Mouse (Mus musculus): ENCODE results near the gene Gm609. TPM values are rescaled to one million over a fixed set of nuclear protein-coding genes. Genes with fewer than 3 reads are reported as not detected.

Gm609 gene
- total RNA-seq (2023) = not detected

DNA sequence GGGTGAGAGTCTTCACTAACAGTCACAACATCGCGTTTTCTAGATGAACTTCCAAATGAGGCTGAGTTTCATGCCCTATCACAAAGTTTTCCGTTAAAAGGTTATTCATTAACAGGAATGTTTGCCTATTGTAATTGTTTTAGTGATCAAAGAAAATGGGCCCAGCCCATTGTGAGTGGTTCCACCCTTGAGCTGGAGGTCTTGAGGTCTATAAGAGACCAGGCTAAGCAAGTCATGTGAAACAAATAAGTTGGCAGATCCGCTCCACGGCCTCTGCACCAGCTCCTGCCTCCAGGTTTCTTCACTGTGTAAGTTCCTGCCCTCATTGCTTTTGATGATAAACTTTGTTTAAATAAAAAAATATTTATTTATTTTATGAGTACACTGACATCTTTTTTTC, at the start of gene Gm609:
Gm609 (minus strand) TSS at position 43 of the 400 bp plus-strand sequence.

DNA sequence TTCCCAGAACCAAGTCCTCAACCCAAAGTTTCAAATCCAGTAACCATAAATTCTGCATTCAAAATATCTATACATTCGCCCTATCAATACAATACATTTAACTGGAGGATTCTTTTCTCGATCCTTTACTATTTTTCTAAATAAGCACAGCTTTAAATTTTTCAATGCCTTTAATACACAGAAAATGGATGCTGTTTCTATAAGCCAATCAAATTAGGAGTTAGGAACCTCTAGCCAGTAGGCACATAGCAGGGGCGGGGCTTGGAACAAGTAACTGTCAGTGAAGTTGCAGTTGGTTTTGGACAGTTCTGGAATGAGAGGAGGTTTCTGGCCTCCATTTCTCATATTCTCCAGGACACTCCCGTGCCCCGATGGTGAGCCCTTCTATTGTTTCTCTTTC, 42.2 kb upstream of the Gm609 start, which contains the start of gene Slc9c1:
Slc9c1 (plus strand) TSS at position 301 of the 400 bp plus-strand sequence.

GRCm38 (mm10) chr16:45531950-45532349, 39.2 kb upstream of the Gm609 start, which contains the start of gene Gm17783:
Gm17783 (minus strand) TSS chr16:45532050.

GRCm38 (mm10) chr16:45408425-45409063, 84.2 kb downstream of the Gm609 start, which contains the start of gene Cd200:
Cd200 (minus strand) TSS chr16:45409053.

Other genes with a start within 250 kb of the Gm609 start
- gene Cd200, start 83.9 kb downstream of the Gm609 start, total RNA-seq (2023) = under 1 TPM; 0.15 to 0.57 TPM
- gene Gm17783, start 39.1 kb upstream of the Gm609 start, total RNA-seq (2023) = not detected
- gene Slc9c1, start 42.3 kb upstream of the Gm609 start, total RNA-seq (2023) = not detected
- gene Gcsam, start 117.4 kb upstream of the Gm609 start, total RNA-seq (2023) = under 1 TPM; 0.11 to 0.42 TPM
- not detected for gene BC016579, start 161.1 kb upstream of the Gm609 start, total RNA-seq (2023)
- gene Tmprss7, start 200.7 kb upstream of the Gm609 start, total RNA-seq (2023) = not detected
- under 1 TPM in 1 of 2 experiments, not detected in 1; 0.77 TPM for gene Tagln3, start 231.6 kb upstream of the Gm609 start, total RNA-seq (2023)
- gene Abhd10, start 250.0 kb upstream of the Gm609 start, total RNA-seq (2023) = 10 to 100 TPM; 16.9 to 19.0 TPM

All from neutrophil, adult 83 days (primary cell).